Mouse (Mus musculus) neural tube, embryonic 12.5 days (tissue): ENCODE results near the gene Cacna1i. TPM values are rescaled to one million over a fixed set of nuclear protein-coding genes. Genes with fewer than 3 reads are reported as not detected.

Experiments used
- ATAC-seq: fragments of 200-750 bp; cut with Nextera tagmentation; 2 replicates; pipeline ENCODE4 v1.8.0; 2017; ENCODE audit warnings: low read depth, mild to moderate bottlenecking, moderate TSS enrichment, moderate library complexity; ENCODE audit not compliant: low FRiP score
- H3K27ac ChIP-seq: fragments of 300-500 bp; sonication (generic); 2 replicates; pipeline ENCODE4 v1.5.1; 2016
- H3K27me3 ChIP-seq: fragments of 300-500 bp; sonication (generic); replicated peaks from 2 replicates; pipeline ENCODE4 v1.6.1; 2016; ENCODE audit warnings: mild to moderate bottlenecking
- H3K36me3 ChIP-seq: fragments of 300-500 bp; sonication (generic); 2 replicates; pipeline ENCODE4 v1.6.1; 2016; ENCODE audit warnings: mild to moderate bottlenecking
- H3K4me1 ChIP-seq: fragments of 300-500 bp; sonication (generic); 2 replicates; pipeline ENCODE4 v1.6.1; 2016
- H3K4me2 ChIP-seq: fragments of 300-500 bp; sonication (generic); replicated peaks from 2 replicates; pipeline ENCODE4 v1.6.1; 2016; ENCODE audit warnings: mild to moderate bottlenecking
- H3K4me3 ChIP-seq: fragments of 300-500 bp; sonication (generic); 2 replicates; pipeline ENCODE4 v1.5.1; 2016
- H3K9ac ChIP-seq: fragments of 300-500 bp; sonication (generic); 2 replicates; pipeline ENCODE4 v1.6.1; 2016; ENCODE audit warnings: mild to moderate bottlenecking
- H3K9me3 ChIP-seq: fragments of 300-500 bp; sonication (generic); 2 replicates; pipeline ENCODE4 v1.6.1; 2016; ENCODE audit warnings: mild to moderate bottlenecking
- WGBS: fragments of 180-500 bp; shearing (Covaris S2); methylation state at CpG from one replicate; pipeline ENCODE4 v1.1.7; 2016; 5-methylcytosine and 5-hydroxymethylcytosine counted together
- polyA plus RNA-seq: library from polyadenylated mRNA; unstranded; fragments of >200 nt; fragmentation: Nextera tagmentation; extraction: Ambion mirVana; gene quantifications from 2 replicates; pipeline ENCODE4 v1.2.1, GENCODE M21; 2016

Cacna1i gene
- polyA plus RNA-seq: 0.11 and 0.25 TPM in 2 replicates

GRCm38 (mm10) chr15:80286851-80287415 lies at the start of gene Cacna1i:
Cacna1i (plus strand) TSS chr15:80287238.
- no peaks in the 10 kb centered on the region for H3K9me3 ChIP-seq
- H3K27me3 ChIP-seq: peaks cover 74% of the 10 kb centered on the region
- no peak for ATAC-seq
- H3K4me2 ChIP-seq: peak within 1 kb of the TSS; percentile 86
- H3K27ac ChIP-seq: no peak within 1 kb of the TSS
- peaks cover 8% of the 10 kb centered on the region; the same call in 1 of the 2 replicates for H3K4me1 ChIP-seq
- WGBS: under 1% methylated on average over 50 of the region's 50 CpGs
- H3K36me3 ChIP-seq: no peaks in the 10 kb centered on the region
- peak within 1 kb of the TSS; percentile 60 for H3K9ac ChIP-seq
- H3K4me3 ChIP-seq: peak within 1 kb of the TSS; percentile 52

GRCm38 (mm10) chr15:80248135-80248534 lies 38.9 kb upstream of the Cacna1i start:
- H3K9ac ChIP-seq: no peak overlapping the region
- H3K9me3 ChIP-seq: no peaks in the 10 kb centered on the region
- no peak overlapping the region for H3K4me3 ChIP-seq
- WGBS: 95% methylated on average over 12 of the region's 12 CpGs
- ATAC-seq: no peak
- peaks cover 72% of the 10 kb centered on the region for H3K36me3 ChIP-seq
- no peak overlapping the region for H3K27ac ChIP-seq
- H3K4me2 ChIP-seq: no peak overlapping the region
- H3K4me1 ChIP-seq: no peaks in the 10 kb centered on the region
- H3K27me3 ChIP-seq: no peaks in the 10 kb centered on the region

GRCm38 (mm10) chr15:80248596-80248995 lies 38.4 kb upstream of the Cacna1i start:
- 97% methylated on average over 1 of the region's 1 CpGs for WGBS
- Histone ChIP-seq H3K36me3 (peaks cover 68% of the 10 kb centered on the region), H3K27ac (no peak overlapping the region), H3K27me3 (no peaks in the 10 kb centered on the region), H3K4me1 (peaks cover 2% of the 10 kb centered on the region; the same call in 1 of the 2 replicates), H3K4me2 (no peak overlapping the region), H3K9ac (no peak overlapping the region), H3K9me3 (no peaks in the 10 kb centered on the region), H3K4me3 (no peak overlapping the region)
- no peak for ATAC-seq

GRCm38 (mm10) chr15:80249672-80250071 lies 37.4 kb upstream of the Cacna1i start:
- peaks cover 59% of the 10 kb centered on the region for H3K36me3 ChIP-seq
- no peak overlapping the region for H3K4me3 ChIP-seq
- H3K9ac ChIP-seq: no peak overlapping the region
- no peak overlapping the region for H3K4me2 ChIP-seq
- 95% methylated on average over 10 of the region's 10 CpGs for WGBS
- no peaks in the 10 kb centered on the region for H3K9me3 ChIP-seq
- H3K27ac ChIP-seq: no peak overlapping the region
- H3K4me1 ChIP-seq: peaks cover 11% of the 10 kb centered on the region; the same call in 1 of the 2 replicates
- ATAC-seq: no peak
- H3K27me3 ChIP-seq: no peaks in the 10 kb centered on the region

- Histone ChIP-seq H3K9me3 (no peaks in the 10 kb centered on the region), H3K4me1 (peaks cover 11% of the 10 kb centered on the region; the same call in 1 of the 2 replicates), H3K9ac (no peak overlapping the region), H3K27me3 (no peaks in the 10 kb centered on the region), H3K36me3 (peaks cover 54% of the 10 kb centered on the region), H3K4me2 (no peak overlapping the region), H3K4me3 (no peak overlapping the region), H3K27ac (no peak overlapping the region)
- ATAC-seq: no peak
- WGBS: 92% methylated on average over 6 of the region's 6 CpGs
Measured at GRCm38 (mm10) chr15:80250586-80250985, 36.5 kb upstream of the Cacna1i start.

- no peaks in the 10 kb centered on the region for H3K9me3 ChIP-seq
- H3K9ac ChIP-seq: no peak overlapping the region
- H3K27me3 ChIP-seq: no peaks in the 10 kb centered on the region
- peaks cover 33% of the 10 kb centered on the region for H3K4me1 ChIP-seq
- no peak overlapping the region for H3K4me3 ChIP-seq
- peak overlapping the region; percentile 98; the same call in 1 of the 2 replicates for H3K4me2 ChIP-seq
- no peak for ATAC-seq
- whole genome bisulfite sequencing: 49% methylated on average over 2 of the region's 2 CpGs
- H3K27ac ChIP-seq: no peak overlapping the region
- peaks cover 50% of the 10 kb centered on the region for H3K36me3 ChIP-seq
Measured at GRCm38 (mm10) chr15:80253530-80253929, 33.5 kb upstream of the Cacna1i start.

- 56% methylated on average over 6 of the region's 6 CpGs for WGBS
- no peaks in the 10 kb centered on the region for H3K27me3 ChIP-seq
- peak overlapping the region; percentile 98 for H3K4me2 ChIP-seq
- H3K9ac ChIP-seq: peak overlapping the region; percentile 74
- H3K36me3 ChIP-seq: peaks cover 50% of the 10 kb centered on the region
- H3K9me3 ChIP-seq: no peaks in the 10 kb centered on the region
- H3K4me1 ChIP-seq: peaks cover 33% of the 10 kb centered on the region
- H3K27ac ChIP-seq: peak overlapping the region; percentile 95
- peak overlapping the region; percentile 100 for H3K4me3 ChIP-seq
- ATAC-seq: no peak
Measured at GRCm38 (mm10) chr15:80254207-80254606, 32.8 kb upstream of the Cacna1i start.

- no peaks in the 10 kb centered on the region for H3K9me3 ChIP-seq
- under 1% methylated on average over 62 of the region's 62 CpGs for WGBS
- H3K27me3 ChIP-seq: no peaks in the 10 kb centered on the region
- H3K4me2 ChIP-seq: peak within 1 kb of the TSS; percentile 98
- H3K9ac ChIP-seq: peak within 1 kb of the TSS; percentile 100
- ATAC-seq: peak; percentile 96
- peaks cover 48% of the 10 kb centered on the region for H3K36me3 ChIP-seq
- H3K27ac ChIP-seq: peak within 1 kb of the TSS; percentile 95
- peak within 1 kb of the TSS; percentile 100 for H3K4me3 ChIP-seq
- H3K4me1 ChIP-seq: peaks cover 33% of the 10 kb centered on the region
Measured at GRCm38 (mm10) chr15:80254847-80255645, 32.0 kb upstream of the Cacna1i start, which contains the start of gene Atf4. Atf4 (plus strand) TSS chr15:80255184.

- under 1% methylated on average over 51 of the region's 51 CpGs for WGBS
- H3K4me3 ChIP-seq: peak overlapping the region; percentile 100
- H3K4me2 ChIP-seq: peak overlapping the region; percentile 98
- peaks cover 33% of the 10 kb centered on the region for H3K4me1 ChIP-seq
- H3K27me3 ChIP-seq: no peaks in the 10 kb centered on the region
- H3K9me3 ChIP-seq: no peaks in the 10 kb centered on the region
- peak overlapping the region; percentile 95 for H3K27ac ChIP-seq
- peaks cover 48% of the 10 kb centered on the region for H3K36me3 ChIP-seq
- ATAC-seq: peak; percentile 41
- peak overlapping the region; percentile 100 for H3K9ac ChIP-seq
Measured at GRCm38 (mm10) chr15:80255646-80256121, 31.4 kb upstream of the Cacna1i start.

- H3K4me1 ChIP-seq: peaks cover 33% of the 10 kb centered on the region
- H3K27ac ChIP-seq: peak overlapping the region; percentile 95; the same call in 1 of the 2 replicates
- ATAC-seq: no peak
- peak overlapping the region; percentile 98 for H3K4me2 ChIP-seq
- peak overlapping the region; percentile 100 for H3K9ac ChIP-seq
- 15% methylated on average over 16 of the region's 16 CpGs for WGBS
- H3K9me3 ChIP-seq: no peaks in the 10 kb centered on the region
- peak overlapping the region; percentile 100 for H3K4me3 ChIP-seq
- H3K36me3 ChIP-seq: peaks cover 43% of the 10 kb centered on the region
- H3K27me3 ChIP-seq: no peaks in the 10 kb centered on the region
Measured at GRCm38 (mm10) chr15:80256242-80256641, 30.8 kb upstream of the Cacna1i start.

- Histone ChIP-seq H3K4me2 (peak overlapping the region; percentile 98), H3K36me3 (peaks cover 43% of the 10 kb centered on the region), H3K9me3 (no peaks in the 10 kb centered on the region), H3K27me3 (no peaks in the 10 kb centered on the region), H3K9ac (peak overlapping the region; percentile 100), H3K4me1 (peaks cover 33% of the 10 kb centered on the region), H3K27ac (peak overlapping the region; percentile 95), H3K4me3 (peak overlapping the region; percentile 100)
- ATAC-seq: no peak
- 69% methylated on average over 12 of the region's 12 CpGs for WGBS
Measured at GRCm38 (mm10) chr15:80256656-80257601, 30.1 kb upstream of the Cacna1i start.
